Mouse (Mus musculus): ENCODE data around the gene Gpc2. TPM values are rescaled to one million over a fixed set of nuclear protein-coding genes. Genes with fewer than 3 reads are reported as not detected.

Gene Gpc2
- polyA plus RNA-seq, 1 experiment: 2.9 TPM

- no peak overlapping the region for H3K4me3 ChIP-seq (ENCODE audit: insufficient read depth, low read length)
- TF ChIP-seq POLR2A (IDR thresholded peaks at IDR 0.05; ENCODE audit: borderline replicate concordance, low read depth, low read length): no peak
- no peak for TF ChIP-seq CTCF (IDR thresholded peaks at IDR 0.05; ENCODE audit: low read depth, low read length)
- H3K27ac ChIP-seq (ENCODE audit: insufficient read depth, low read depth, low read length): no peak overlapping the region
- H3K4me1 ChIP-seq (ENCODE audit: control insufficient read depth, insufficient read depth, low read length): peaks cover 3% of the 10 kb centered on the region; the same call in 1 of the 2 replicates
Observed at GRCm38 (mm10) chr5:138277994-138278393, 1.8 kb downstream of the Gpc2 start.

- peaks cover 2% of the 10 kb centered on the region; the same call in 1 of the 2 replicates for H3K4me1 ChIP-seq (ENCODE audit: control insufficient read depth, insufficient read depth, low read length)
Observed at GRCm38 (mm10) chr5:138275216-138276050, 4.4 kb downstream of the Gpc2 start.

GRCm38 (mm10) chr5:138274186-138274585 lies 5.6 kb downstream of the Gpc2 start:
- Histone ChIP-seq H3K4me3 (ENCODE audit: insufficient read depth, low read length) (no peak overlapping the region), H3K27ac (ENCODE audit: insufficient read depth, low read depth, low read length) (no peak overlapping the region), H3K4me1 (ENCODE audit: control insufficient read depth, insufficient read depth, low read length) (no peaks in the 10 kb centered on the region; the same call in 1 of the 2 replicates)
- TF ChIP-seq POLR2A (IDR thresholded peaks at IDR 0.05; ENCODE audit: borderline replicate concordance, low read depth, low read length): no peak
- TF ChIP-seq CTCF (IDR thresholded peaks at IDR 0.05; ENCODE audit: low read depth, low read length): no peak

More at GRCm38 (mm10) chr5:138275216-138276050, 4.4 kb downstream of the Gpc2 start:
- H3K4me3 ChIP-seq (ENCODE audit: insufficient read depth, low read length): no peak overlapping the region
- TF ChIP-seq POLR2A (IDR thresholded peaks at IDR 0.05; ENCODE audit: borderline replicate concordance, low read depth, low read length) (no peak), CTCF (IDR thresholded peaks at IDR 0.05; ENCODE audit: low read depth, low read length) (no peak)
- H3K27ac ChIP-seq (ENCODE audit: insufficient read depth, low read depth, low read length): no peak overlapping the region

DNA sequence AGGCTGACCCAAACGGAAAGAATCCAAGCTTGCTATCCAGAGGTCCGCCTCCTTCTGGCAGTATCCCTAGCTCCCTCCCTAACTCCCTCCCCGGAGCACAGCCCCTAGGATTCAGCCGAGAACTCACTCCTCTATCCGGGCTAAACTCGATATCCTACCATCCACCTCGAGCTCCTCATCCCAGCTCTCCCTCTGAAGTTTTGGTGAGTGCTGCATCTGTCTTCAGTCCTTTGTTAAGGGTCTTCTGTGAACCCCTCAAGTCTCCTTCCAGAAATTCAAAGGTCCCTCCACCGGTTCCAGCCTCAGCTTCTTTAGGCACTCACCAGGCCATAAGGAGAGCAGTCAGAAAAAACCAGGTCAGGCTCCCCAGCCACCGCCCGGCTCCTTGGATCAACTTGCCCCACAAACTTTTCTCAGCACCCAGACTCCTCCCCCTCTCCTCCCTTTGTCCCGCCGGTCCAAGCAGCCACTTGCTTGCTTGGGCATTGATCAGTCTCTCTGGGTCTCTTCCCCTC lies 7.3 kb downstream of the Gpc2 start, which contains the start of gene Gal3st4:
TSS of gene Gal3st4 (minus strand) at position 432 of the 515 bp plus-strand sequence.
- no peak within 1 kb of the TSS for H3K4me3 ChIP-seq (ENCODE audit: insufficient read depth, low read length)
- H3K27ac ChIP-seq (ENCODE audit: insufficient read depth, low read depth, low read length): no peak within 1 kb of the TSS
- no peak for TF ChIP-seq CTCF (IDR thresholded peaks at IDR 0.05; ENCODE audit: low read depth, low read length)
- TF ChIP-seq POLR2A (IDR thresholded peaks at IDR 0.05; ENCODE audit: borderline replicate concordance, low read depth, low read length): no peak
- H3K4me1 ChIP-seq (ENCODE audit: control insufficient read depth, insufficient read depth, low read length): no peaks in the 10 kb centered on the region; the same call in 1 of the 2 replicates

DNA sequence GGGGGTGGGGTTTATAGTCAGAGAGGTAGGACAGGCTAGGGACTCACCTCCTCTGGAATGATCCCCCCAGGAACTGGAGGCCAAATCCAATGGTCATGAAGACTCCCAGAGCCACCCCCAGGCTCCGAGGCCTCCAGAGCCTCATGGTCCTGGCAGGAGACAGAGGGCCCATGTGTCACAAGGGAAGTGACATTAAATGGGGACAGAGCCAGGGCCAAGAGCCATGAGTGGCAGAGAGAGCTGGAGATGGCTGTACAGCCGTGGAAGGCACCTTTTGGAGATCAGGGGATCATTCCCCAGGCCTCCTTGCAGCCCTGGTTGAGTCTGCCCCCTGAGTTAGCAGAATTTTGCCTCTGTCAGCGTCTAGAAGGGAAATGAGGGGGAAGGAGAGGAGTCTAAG lies 8.6 kb downstream of the Gpc2 start:
- TF ChIP-seq POLR2A (IDR thresholded peaks at IDR 0.05; ENCODE audit: borderline replicate concordance, low read depth, low read length) (no peak), CTCF (IDR thresholded peaks at IDR 0.05; ENCODE audit: low read depth, low read length) (no peak)
- Histone ChIP-seq H3K4me3 (ENCODE audit: insufficient read depth, low read length) (no peak overlapping the region), H3K4me1 (ENCODE audit: control insufficient read depth, insufficient read depth, low read length) (no peaks in the 10 kb centered on the region; the same call in 1 of the 2 replicates), H3K27ac (ENCODE audit: insufficient read depth, low read depth, low read length) (no peak overlapping the region)

GRCm38 (mm10) chr5:138268980-138269379 lies 10.8 kb downstream of the Gpc2 start:
- TF ChIP-seq POLR2A (IDR thresholded peaks at IDR 0.05; ENCODE audit: borderline replicate concordance, low read depth, low read length) (no peak), CTCF (IDR thresholded peaks at IDR 0.05; ENCODE audit: low read depth, low read length) (no peak)
- Histone ChIP-seq H3K4me3 (ENCODE audit: insufficient read depth, low read length) (no peak overlapping the region), H3K27ac (ENCODE audit: insufficient read depth, low read depth, low read length) (no peak overlapping the region), H3K4me1 (ENCODE audit: control insufficient read depth, insufficient read depth, low read length) (peaks cover 9% of the 10 kb centered on the region)

- H3K4me1 ChIP-seq (ENCODE audit: control insufficient read depth, insufficient read depth, low read length): peaks cover 13% of the 10 kb centered on the region
- H3K27ac ChIP-seq (ENCODE audit: insufficient read depth, low read depth, low read length): no peak overlapping the region
- no peak for TF ChIP-seq CTCF (IDR thresholded peaks at IDR 0.05; ENCODE audit: low read depth, low read length)
- no peak for TF ChIP-seq POLR2A (IDR thresholded peaks at IDR 0.05; ENCODE audit: borderline replicate concordance, low read depth, low read length)
- H3K4me3 ChIP-seq (ENCODE audit: insufficient read depth, low read length): no peak overlapping the region
Observed at GRCm38 (mm10) chr5:138267114-138267513, 12.7 kb downstream of the Gpc2 start.

DNA sequence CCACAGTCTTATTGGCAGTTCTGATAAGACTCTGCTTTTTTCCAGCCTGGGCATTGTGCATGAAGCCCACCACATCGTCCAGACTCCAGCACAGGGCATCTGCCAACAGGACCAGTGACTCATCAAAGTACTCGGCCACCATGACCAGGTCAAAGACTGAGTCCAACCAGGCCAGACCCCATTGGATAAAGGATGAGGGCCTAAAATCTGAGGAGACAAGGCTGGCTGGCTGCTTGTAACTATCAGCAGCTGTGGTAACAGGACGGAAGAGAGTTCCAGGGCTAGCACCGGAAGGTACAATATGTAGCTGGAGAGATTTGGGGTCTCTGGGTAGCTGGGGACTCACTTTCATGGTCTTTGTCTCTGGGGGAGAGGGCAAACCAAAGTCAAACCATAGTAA lies 14.1 kb downstream of the Gpc2 start:
- TF ChIP-seq CTCF (IDR thresholded peaks at IDR 0.05; ENCODE audit: low read depth, low read length) (no peak), POLR2A (IDR thresholded peaks at IDR 0.05; ENCODE audit: borderline replicate concordance, low read depth, low read length) (no peak)
- peaks cover 22% of the 10 kb centered on the region for H3K4me1 ChIP-seq (ENCODE audit: control insufficient read depth, insufficient read depth, low read length)
- no peak overlapping the region for H3K4me3 ChIP-seq (ENCODE audit: insufficient read depth, low read length)
- H3K27ac ChIP-seq (ENCODE audit: insufficient read depth, low read depth, low read length): no peak overlapping the region

DNA sequence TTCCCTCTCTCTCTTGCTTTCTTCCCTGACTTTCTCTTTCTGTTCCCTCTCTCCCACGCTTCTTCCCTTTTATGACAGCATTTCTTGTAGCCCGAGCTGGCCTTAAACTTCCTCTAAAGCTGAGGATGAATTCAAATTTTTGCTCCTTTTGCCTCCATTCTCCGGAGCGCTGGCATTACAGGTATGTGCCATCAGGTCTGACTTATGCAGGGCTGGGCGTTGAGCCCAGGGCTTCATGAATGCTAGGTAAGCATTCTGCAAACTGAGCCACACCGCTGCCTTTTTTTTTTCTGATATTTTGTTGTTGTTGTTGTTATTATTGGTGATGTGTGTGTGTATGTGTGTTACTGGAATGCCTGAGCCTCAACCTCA lies 15.6 kb downstream of the Gpc2 start:
- H3K4me1 ChIP-seq (ENCODE audit: control insufficient read depth, insufficient read depth, low read length): peaks cover 25% of the 10 kb centered on the region
- no peak for TF ChIP-seq CTCF (IDR thresholded peaks at IDR 0.05; ENCODE audit: low read depth, low read length)
- TF ChIP-seq POLR2A (IDR thresholded peaks at IDR 0.05; ENCODE audit: borderline replicate concordance, low read depth, low read length): no peak
- peak overlapping the region; percentile 88 for H3K4me3 ChIP-seq (ENCODE audit: insufficient read depth, low read length)
- H3K27ac ChIP-seq (ENCODE audit: insufficient read depth, low read depth, low read length): peak overlapping the region; percentile 91

Measured in bone marrow macrophage, adult 2 months (primary cell).